ENCODE assay signal across 13 mouse cellular contexts in the genomic region with DNA sequence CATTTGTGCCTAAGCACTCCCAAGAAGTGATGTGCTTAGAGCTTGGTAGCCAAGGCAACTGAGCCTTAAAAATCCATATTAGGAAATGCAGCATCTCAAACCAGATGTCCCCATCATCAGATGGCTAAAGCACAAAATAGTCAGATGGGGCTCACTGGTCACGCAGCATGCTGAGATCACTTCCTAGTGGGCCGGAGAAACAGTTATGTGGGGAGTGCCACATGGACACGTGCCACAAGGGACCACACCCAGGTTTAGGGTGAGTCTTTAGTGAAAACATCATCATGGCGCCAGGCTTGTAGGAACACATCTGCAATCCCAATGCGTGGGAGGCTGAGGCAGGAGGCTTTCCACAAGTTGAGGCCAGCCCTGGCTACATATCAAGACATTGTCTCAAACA. TPM values are rescaled to one million over a fixed set of nuclear protein-coding genes. Genes with fewer than 3 reads are reported as not detected.
"Had no signal": no experiment of that assay in that cellular context is flagged by ENCODE, and none has a peak within 500 bp of the region (broad histone marks: within the 10 kb centered on the region; RNA-seq: fewer than 3 reads in every experiment).

No protein-coding gene starts in this region.

- DNase-seq: retina, postnatal 1 day; right cerebral cortex, adult 18-20 months; right cerebral cortex, postnatal 14 days; right cerebral cortex, postnatal 25 days; right cerebral cortex, postnatal 4 days; spleen, adult 18-20 months; thymus, adult 18-20 months; thymus, adult 2 months; thymus, postnatal 14 days; thymus, postnatal 25 days; thymus, postnatal 36 days; thymus, postnatal 4 days had no signal

RNA-seq across cellular contexts. Expression of gene Kcnq1, which starts 10.4 kb away (rescaled TPM):
- total RNA-seq: neutrophil, adult 5-6 weeks had no signal

RNA-seq across cellular contexts. Expression of gene Trpm5, which starts 22.1 kb away (rescaled TPM):
- total RNA-seq: neutrophil, adult 5-6 weeks had no signal
